Mouse (Mus musculus) cerebellum, postnatal 4 days (tissue): ENCODE data around the gene Gli2.
A peak's percentile ranks its signal among the peaks of the same experiment; 100 is the strongest.

ENCODE experiments used
- DNase-seq, 2 experiments: peaks; one replicate each; pipeline ENCODE4 v3.0.0; 2022; ENCODE audit warnings: low spot score in 2 of 2, mixed read lengths in 1 of 2

Gene Gli2

GRCm38 (mm10) chr1:119053402-119053841 is at the start of gene Gli2:
Gene Gli2, minus strand, starts transcription at chr1:119053619.
- peak; percentile 74 to 91 for DNase-seq

GRCm38 (mm10) chr1:119097921-119098521 is 44.6 kb upstream of the Gli2 start:
- peak in 1 of 2 experiments; percentile 16 for DNase-seq

- DNase-seq: peak; percentile 62 to 85
These were observed 40.3 kb upstream of the Gli2 start for GRCm38 (mm10) chr1:119093739-119094138.

GRCm38 (mm10) chr1:119089887-119090620 is 36.6 kb upstream of the Gli2 start:
- DNase-seq: no peak

- peak; percentile 79 to 89 for DNase-seq
These were observed 34.1 kb upstream of the Gli2 start for GRCm38 (mm10) chr1:119087539-119087938.

- no peak for DNase-seq
These were observed 32.4 kb upstream of the Gli2 start for GRCm38 (mm10) chr1:119085771-119086170.

GRCm38 (mm10) chr1:119083468-119083921 is 30.1 kb upstream of the Gli2 start:
- peak in 1 of 2 experiments; percentile 73 for DNase-seq

- DNase-seq: peak; percentile 35 to 62
These were observed 29.0 kb upstream of the Gli2 start for GRCm38 (mm10) chr1:119082231-119082991.

- DNase-seq: no peak
These were observed 24.5 kb upstream of the Gli2 start for GRCm38 (mm10) chr1:119077933-119078332.

GRCm38 (mm10) chr1:119076333-119076732 is 22.9 kb upstream of the Gli2 start:
- DNase-seq: no peak

- no peak for DNase-seq
These were observed 22.5 kb upstream of the Gli2 start for GRCm38 (mm10) chr1:119075916-119076315.

- no peak for DNase-seq
These were observed 22.1 kb upstream of the Gli2 start for GRCm38 (mm10) chr1:119075500-119075899.

GRCm38 (mm10) chr1:119074910-119075309 is 21.5 kb upstream of the Gli2 start:
- no peak for DNase-seq

- no peak for DNase-seq
These were observed 20.5 kb upstream of the Gli2 start for GRCm38 (mm10) chr1:119073876-119074275.

GRCm38 (mm10) chr1:119064892-119065671 is 11.7 kb upstream of the Gli2 start:
- no peak for DNase-seq

GRCm38 (mm10) chr1:119056491-119056890 is 3.1 kb upstream of the Gli2 start:
- DNase-seq: no peak

- no peak for DNase-seq
These were observed 2.4 kb upstream of the Gli2 start for GRCm38 (mm10) chr1:119055801-119056200.

- DNase-seq: no peak
These were observed 1.0 kb upstream of the Gli2 start for GRCm38 (mm10) chr1:119054468-119054867.

GRCm38 (mm10) chr1:119053872-119054354 is 494 bp upstream of the Gli2 start:
- peak in 1 of 2 experiments; percentile 57 for DNase-seq

- peak in 1 of 2 experiments; percentile 33 for DNase-seq
These were observed 715 bp downstream of the Gli2 start for GRCm38 (mm10) chr1:119052631-119053177.
